Mouse (Mus musculus) heart, embryonic 15.5 days (tissue): ENCODE data around the gene Esp16. TPM values are rescaled to one million over a fixed set of nuclear protein-coding genes. Genes with fewer than 3 reads are reported as not detected.
"Not testable (repeated sequence)": the region's sequence is repeated elsewhere in the genome, so short reads cannot be mapped to it uniquely, and the experiment has no call there.

Experiments
- ATAC-seq: fragments of 200-750 bp; cut with Nextera tagmentation; replicated peaks from 2 replicates; pipeline ENCODE4 v1.8.0; 2017; ENCODE audit warnings: low read depth, moderate TSS enrichment; ENCODE audit not compliant: insufficient number of reproducible peaks, insufficient read depth, low FRiP score
- H3K27ac ChIP-seq: fragments of 300-500 bp; sonication (generic); 2 replicates; pipeline ENCODE4 v1.5.1; 2015; ENCODE audit warnings: mild to moderate bottlenecking, inconsistent platforms
- H3K27me3 ChIP-seq: fragments of 300-500 bp; sonication (generic); 2 replicates; pipeline ENCODE4 v1.6.1; 2015; ENCODE audit warnings: inconsistent platforms
- H3K36me3 ChIP-seq: fragments of 300-500 bp; sonication (generic); 2 replicates; pipeline ENCODE4 v1.6.1; 2015; ENCODE audit warnings: mild to moderate bottlenecking, inconsistent platforms
- H3K4me1 ChIP-seq: fragments of 300-500 bp; sonication (generic); replicated peaks from 2 replicates; pipeline ENCODE4 v1.6.1; 2015; ENCODE audit warnings: inconsistent platforms
- H3K4me2 ChIP-seq: fragments of 300-500 bp; sonication (generic); 2 replicates; pipeline ENCODE4 v1.6.1; 2015; ENCODE audit warnings: inconsistent platforms, mild to moderate bottlenecking, moderate library complexity
- H3K4me3 ChIP-seq: fragments of 300-500 bp; sonication (generic); 2 replicates; pipeline ENCODE4 v1.5.1; 2015; ENCODE audit warnings: mild to moderate bottlenecking, inconsistent platforms
- H3K9ac ChIP-seq: fragments of 300-500 bp; sonication (generic); 2 replicates; pipeline ENCODE4 v1.6.1; 2015; ENCODE audit warnings: mild to moderate bottlenecking, inconsistent platforms
- H3K9me3 ChIP-seq: fragments of 300-500 bp; sonication (generic); replicated peaks from 2 replicates; pipeline ENCODE4 v1.6.1; 2016; ENCODE audit warnings: inconsistent platforms
- WGBS: fragments of 180-500 bp; shearing (Covaris S2); methylation state at CpG from one replicate; pipeline ENCODE4 v1.1.7; 2015; ENCODE audit warnings: mixed read lengths; 5-methylcytosine and 5-hydroxymethylcytosine counted together
- polyA plus RNA-seq: library from polyadenylated mRNA; unstranded; fragments of >200 nt; fragmentation: Nextera tagmentation; extraction: Ambion mirVana; gene quantifications from 2 replicates; pipeline ENCODE4 v1.2.1, GENCODE M21; 2015

The Esp16 gene
- not detected in 2 replicates for polyA plus RNA-seq

GRCm38 (mm10) chr17:39535842-39536241 lies at the start of gene Esp16:
TSS of gene Esp16 (plus strand) at chr17:39536142.
- H3K9me3 ChIP-seq, H3K36me3 ChIP-seq, H3K4me2 ChIP-seq, H3K27me3 ChIP-seq, H3K4me3 ChIP-seq, H3K27ac ChIP-seq, ATAC-seq, H3K4me1 ChIP-seq, H3K9ac ChIP-seq: not testable (repeated sequence)
- WGBS = 63% methylated on average over 6 of the region's 6 CpGs

- not testable (repeated sequence) for H3K4me1 ChIP-seq, H3K4me2 ChIP-seq, H3K9ac ChIP-seq, H3K9me3 ChIP-seq, H3K27me3 ChIP-seq, H3K36me3 ChIP-seq, H3K27ac ChIP-seq, ATAC-seq, H3K4me3 ChIP-seq
Measured at GRCm38 (mm10) chr17:39498043-39498442, 37.9 kb upstream of the Esp16 start.

Other genes with a start within 250 kb of the Esp16 start
- gene Esp18, start 129.8 kb upstream of the Esp16 start, polyA plus RNA-seq = not detected in 2 replicates
- not detected in 2 replicates for gene Esp15, start 104.8 kb downstream of the Esp16 start, polyA plus RNA-seq